Mouse (Mus musculus) liver, postnatal 0 days (tissue): ENCODE data around the gene Rab11fip4. TPM values are rescaled to one million over a fixed set of nuclear protein-coding genes. Genes with fewer than 3 reads are reported as not detected.
A peak's percentile ranks its signal among the peaks of the same experiment; 100 is the strongest.

Experiments
- ATAC-seq: fragments of 200-750 bp; cut with Nextera tagmentation; 2 replicates; pipeline ENCODE4 v1.8.0; 2017; ENCODE audit warnings: mild to moderate bottlenecking, moderate library complexity
- DNase-seq: peaks from one replicate; pipeline ENCODE4 v3.0.0-alpha.2; 2016
- H3K27ac ChIP-seq: fragments of 300-500 bp; sonication (generic); 2 replicates; pipeline ENCODE4 v1.5.1; 2014; ENCODE audit warnings: antibody characterized with exemption, moderate library complexity, mild to moderate bottlenecking, low read depth
- H3K27me3 ChIP-seq: fragments of 300-500 bp; sonication (generic); 2 replicates; pipeline ENCODE4 v1.6.1; 2014; ENCODE audit warnings: low read length, control low read depth, mixed read lengths; ENCODE audit not compliant: insufficient read depth
- H3K36me3 ChIP-seq: fragments of 300-500 bp; sonication (generic); replicated peaks from 2 replicates; pipeline ENCODE4 v1.6.1; 2014; ENCODE audit warnings: mild to moderate bottlenecking, control low read depth, low read length, moderate library complexity, mixed read lengths; ENCODE audit not compliant: insufficient read depth
- H3K4me1 ChIP-seq: fragments of 300-500 bp; sonication (generic); 2 replicates; pipeline ENCODE4 v1.6.1; 2014; ENCODE audit warnings: antibody characterized with exemption, mild to moderate bottlenecking, control low read depth; ENCODE audit not compliant: insufficient read depth
- H3K4me2 ChIP-seq: fragments of 300-500 bp; sonication (generic); 2 replicates; pipeline ENCODE4 v1.6.1; 2014; ENCODE audit warnings: low read depth, mild to moderate bottlenecking, low read length, moderate library complexity, mixed read lengths
- H3K4me3 ChIP-seq: fragments of 300-500 bp; sonication (generic); 2 replicates; pipeline ENCODE4 v1.5.1; 2014; ENCODE audit warnings: low read depth, low read length
- H3K9ac ChIP-seq: fragments of 300-500 bp; sonication (generic); replicated peaks from 2 replicates; pipeline ENCODE4 v1.6.1; 2014; ENCODE audit warnings: mild to moderate bottlenecking, moderate library complexity
- H3K9me3 ChIP-seq: fragments of 300-500 bp; sonication (generic); 2 replicates; pipeline ENCODE4 v1.6.1; 2016; ENCODE audit warnings: mild to moderate bottlenecking, control low read depth, low read length, mixed read lengths
- CTCF ChIP-seq: sonication (generic); IDR thresholded peaks from 2 replicates; pipeline ENCODE4 v1.5.1; 2016; ENCODE audit warnings: antibody characterized with exemption, low read depth
- EP300 ChIP-seq: IDR thresholded peaks from 2 replicates; pipeline ENCODE4 v1.6.1; 2016; ENCODE audit warnings: antibody characterized with exemption, low read depth, mild to moderate bottlenecking
- WGBS: fragments of 180-500 bp; shearing (Covaris S2); extraction: QIAGEN DNeasy Blood & Tissue Kit; methylation state at CpG from one replicate; pipeline ENCODE4 v1.1.7; 2014; ENCODE audit not compliant: insufficient replicate concordance; 5-methylcytosine and 5-hydroxymethylcytosine counted together
- polyA plus RNA-seq: library from polyadenylated mRNA; unstranded; fragments of >200 nt; fragmentation: Nextera tagmentation; extraction: Ambion mirVana; gene quantifications from 2 replicates; pipeline ENCODE4 v1.2.1, GENCODE M21; 2015

The Rab11fip4 gene
- polyA plus RNA-seq, 1 experiment from 2014 or later: 1.1 TPM

DNA sequence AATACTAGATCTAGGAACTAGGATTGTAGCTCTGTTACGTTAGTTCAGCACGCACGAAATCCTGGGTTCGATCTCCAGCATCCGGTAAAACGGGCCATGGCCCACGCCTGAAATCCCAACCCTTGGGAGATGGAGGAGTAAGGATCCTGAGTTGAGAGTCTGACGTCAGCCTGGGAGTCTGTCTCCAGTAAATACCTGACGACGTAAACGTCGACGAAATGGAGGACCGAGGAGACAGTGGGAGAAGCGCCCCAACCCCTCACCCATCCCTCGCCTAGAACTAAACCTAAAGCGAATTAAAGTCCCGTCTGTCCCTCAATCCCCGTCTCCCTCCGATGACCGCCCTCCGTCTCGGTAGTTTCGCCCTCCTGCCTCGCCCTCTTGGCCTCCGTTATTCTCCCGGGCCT, 112.9 kb downstream of the Rab11fip4 start:
- Histone ChIP-seq H3K36me3 (peaks cover 3% of the 10 kb centered on the region; the same call in 1 of the 2 replicates), H3K4me3 (peak overlapping the region; percentile 80)
- under 1% methylated on average over 27 of the region's 27 CpGs for WGBS

DNA sequence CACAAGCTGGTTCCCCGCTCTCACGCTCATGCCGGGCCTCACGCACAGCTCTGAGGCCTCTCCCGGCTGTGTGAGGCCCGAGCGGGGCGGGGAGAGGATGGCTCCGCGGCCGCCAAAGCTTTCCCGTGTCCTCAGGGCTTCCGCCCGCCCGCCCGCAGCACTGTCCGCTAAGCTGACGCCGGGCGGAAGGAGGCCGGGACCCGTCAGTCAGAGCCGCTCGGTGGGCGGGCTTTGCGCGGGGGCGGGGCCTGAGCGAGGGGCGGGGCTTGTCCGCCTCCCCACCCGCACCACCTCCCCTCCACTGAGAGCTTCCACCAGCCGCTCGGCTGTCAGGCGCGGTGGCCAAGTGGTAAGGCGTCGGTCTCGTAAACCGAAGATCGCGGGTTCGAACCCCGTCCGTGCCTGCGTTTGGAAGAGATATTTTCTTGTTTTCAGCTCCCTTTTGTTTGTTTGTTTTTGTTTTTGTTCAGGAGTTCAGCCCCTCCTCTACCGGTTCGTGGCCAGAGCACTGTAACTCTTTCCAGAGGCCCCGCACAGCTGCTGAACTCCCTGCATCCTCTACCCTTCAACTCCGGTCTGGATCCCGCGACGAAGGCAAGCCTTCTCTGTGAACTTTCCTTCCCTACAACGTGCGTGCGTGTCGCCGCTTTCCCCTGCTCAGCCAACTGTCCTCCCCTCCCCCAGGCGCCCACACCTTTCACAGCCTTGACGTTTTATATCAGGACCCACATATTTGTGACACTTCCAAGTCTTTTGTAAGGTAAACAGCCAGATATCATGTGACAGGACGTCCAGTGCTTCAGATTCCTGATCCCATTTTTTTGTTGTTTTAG, 113.5 kb downstream of the Rab11fip4 start:
- H3K9me3 ChIP-seq: no peaks in the 10 kb centered on the region
- WGBS: 1% methylated on average over 46 of the region's 61 CpGs
- peak; percentile 94 for ATAC-seq

More for the DNA sequence above, 112.9 kb downstream of the Rab11fip4 start:
- no peaks in the 10 kb centered on the region for H3K9me3 ChIP-seq
- H3K4me2 ChIP-seq: peak overlapping the region; percentile 80
- H3K9ac ChIP-seq: peak overlapping the region; percentile 89
- no peaks in the 10 kb centered on the region; the same call in 1 of the 2 replicates for H3K27me3 ChIP-seq
- DNase-seq (no peak), ATAC-seq (peak; percentile 51)
- TF ChIP-seq EP300: no peak
- no peak for TF ChIP-seq CTCF
- peaks cover 17% of the 10 kb centered on the region for H3K4me1 ChIP-seq
- peak overlapping the region; percentile 97 for H3K27ac ChIP-seq

DNA sequence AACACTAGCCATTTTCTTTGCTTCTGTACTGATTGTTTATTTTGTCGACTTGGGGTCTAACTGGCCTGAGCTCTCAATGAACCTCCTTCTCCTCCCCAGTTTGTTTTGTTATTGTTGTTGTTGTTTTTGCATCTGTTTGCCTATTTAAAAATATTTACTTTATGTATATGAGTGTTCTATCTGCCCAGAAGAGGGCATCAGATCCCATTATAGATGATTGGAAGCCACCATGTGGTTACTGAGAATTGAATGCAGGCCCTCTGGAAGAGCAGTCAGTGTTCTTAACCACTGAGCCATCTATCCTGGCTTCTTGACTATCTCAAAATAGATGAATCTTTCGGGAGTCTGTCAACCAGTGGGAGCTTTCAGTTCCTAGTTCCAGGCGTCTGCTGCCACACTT, 116.1 kb downstream of the Rab11fip4 start:
- Histone ChIP-seq H3K27me3 (peaks cover 17% of the 10 kb centered on the region), H3K27ac (no peak overlapping the region), H3K9me3 (no peaks in the 10 kb centered on the region), H3K36me3 (no peaks in the 10 kb centered on the region), H3K9ac (no peak overlapping the region), H3K4me3 (no peak overlapping the region), H3K4me2 (no peak overlapping the region), H3K4me1 (peaks cover 26% of the 10 kb centered on the region)
- ATAC-seq (no peak), DNase-seq (no peak)
- TF ChIP-seq CTCF (0 out of 2 replicates have a peak, but pooled peaks have one; percentile 12), EP300 (no peak)
- 72% methylated on average over 3 of the region's 3 CpGs for WGBS

More for the DNA sequence above, 113.5 kb downstream of the Rab11fip4 start:
- Histone ChIP-seq H3K27ac (peak overlapping the region; percentile 97), H3K36me3 (peaks cover 3% of the 10 kb centered on the region; the same call in 1 of the 2 replicates), H3K4me1 (peaks cover 17% of the 10 kb centered on the region), H3K4me2 (peak overlapping the region; percentile 80), H3K4me3 (peak overlapping the region; percentile 80), H3K9ac (peak overlapping the region; percentile 89), H3K27me3 (peaks cover under 1% of the 10 kb centered on the region; the same call in 1 of the 2 replicates)
- DNase-seq: peak; percentile 98
- TF ChIP-seq EP300: no peak
- TF ChIP-seq CTCF: 0 out of 2 replicates have a peak, but pooled peaks have one; percentile 1

DNA sequence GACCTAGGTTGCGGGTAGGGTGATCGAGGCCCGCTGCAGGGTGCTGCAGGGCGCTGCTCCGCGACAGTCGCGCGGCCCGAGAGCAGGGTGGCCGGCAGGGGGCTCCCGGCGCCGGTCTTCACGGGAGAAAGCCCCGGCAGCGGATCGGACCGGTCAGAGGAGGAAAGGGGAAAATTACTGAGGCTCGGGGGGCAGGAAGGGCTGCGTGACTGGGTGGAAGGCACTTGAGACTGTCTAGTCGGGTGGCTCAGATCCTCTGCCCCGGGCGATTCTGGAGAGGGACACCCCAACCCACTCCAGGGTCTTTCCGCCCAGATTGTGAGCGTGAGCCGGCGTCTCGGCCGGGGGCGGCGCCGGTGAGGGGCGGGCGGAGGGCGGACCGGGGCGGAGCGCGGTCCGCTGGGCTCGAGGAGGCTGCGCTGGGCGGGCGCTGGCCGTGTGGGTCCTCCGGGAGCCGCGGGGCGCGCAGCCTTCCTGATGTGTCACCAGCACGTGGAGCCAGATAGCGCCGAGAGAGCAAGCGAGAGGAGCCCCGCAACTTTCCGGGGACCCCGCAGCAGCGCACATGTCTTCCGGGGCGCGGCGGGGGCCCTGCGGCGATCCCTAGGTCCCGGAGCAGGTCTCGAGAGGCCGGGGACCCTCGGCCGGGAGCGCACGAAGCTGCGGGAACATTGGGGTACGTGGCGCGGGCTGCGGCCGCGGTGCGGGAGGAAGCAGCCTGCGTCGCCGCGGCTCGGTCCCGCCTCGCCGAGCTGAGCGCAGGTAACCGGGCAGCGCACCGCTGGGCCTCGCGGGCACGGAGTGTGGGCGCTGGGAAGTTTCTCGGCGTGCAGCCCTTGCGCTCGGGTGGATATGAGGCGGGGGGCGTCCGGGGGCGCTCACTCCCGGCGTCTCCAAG, 120.1 kb downstream of the Rab11fip4 start:
- peaks cover 27% of the 10 kb centered on the region for H3K4me1 ChIP-seq

DNA sequence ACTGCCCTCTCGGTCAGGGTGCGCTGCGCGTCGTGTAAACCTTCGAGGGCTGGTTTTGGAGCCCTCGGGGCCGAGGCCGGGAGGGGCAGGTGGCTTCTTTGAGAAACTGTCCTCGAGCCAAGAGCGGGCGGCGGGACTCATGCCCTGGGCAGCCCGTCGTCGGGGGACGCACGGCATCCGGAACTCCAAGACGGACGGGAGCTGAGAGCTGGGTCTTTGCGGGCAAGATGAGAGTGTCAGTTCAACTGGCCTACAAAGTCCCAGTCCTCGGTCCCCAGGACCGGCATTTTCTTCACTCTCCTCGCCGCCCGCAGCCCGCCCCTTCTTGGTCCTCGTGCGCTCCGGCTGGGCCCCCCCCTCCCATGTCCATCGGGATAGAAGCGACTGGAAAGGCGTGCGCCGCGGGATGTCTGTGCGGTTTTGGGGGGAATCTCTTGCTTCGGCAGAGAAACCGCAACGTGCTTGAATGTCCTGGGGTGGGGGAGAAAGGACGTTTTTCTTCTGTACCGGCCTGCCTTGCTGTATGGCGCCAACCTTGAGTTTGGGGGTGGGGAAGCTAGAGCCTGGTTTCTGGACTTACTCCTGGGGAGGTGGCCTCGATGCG, 120.9 kb downstream of the Rab11fip4 start:
- no peaks in the 10 kb centered on the region for H3K36me3 ChIP-seq
- WGBS: 2% methylated on average over 46 of the region's 46 CpGs
- H3K9me3 ChIP-seq: no peaks in the 10 kb centered on the region
- H3K27me3 ChIP-seq: peaks cover 22% of the 10 kb centered on the region
- ATAC-seq: 0 out of 2 replicates have a peak, but pooled peaks have one; percentile 5
- peak overlapping the region; percentile 59 for H3K4me3 ChIP-seq
- 0 out of 2 replicates have a peak overlapping the region, but pooled peaks have one; percentile 34 for H3K27ac ChIP-seq
- TF ChIP-seq CTCF (no peak), EP300 (no peak)
- peak overlapping the region; percentile 64 for H3K9ac ChIP-seq
- peaks cover 27% of the 10 kb centered on the region for H3K4me1 ChIP-seq
- peak overlapping the region; percentile 94 for H3K4me2 ChIP-seq
- peak; percentile 44 for DNase-seq

More for the DNA sequence above, 120.1 kb downstream of the Rab11fip4 start:
- TF ChIP-seq CTCF (peak; percentile 87), EP300 (no peak)
- Histone ChIP-seq H3K27ac (peak overlapping the region; percentile 34; the same call in 1 of the 2 replicates), H3K36me3 (no peaks in the 10 kb centered on the region), H3K4me3 (peak overlapping the region; percentile 59), H3K4me2 (peak overlapping the region; percentile 94), H3K9ac (peak overlapping the region; percentile 64), H3K9me3 (no peaks in the 10 kb centered on the region), H3K27me3 (peaks cover 22% of the 10 kb centered on the region)
- WGBS: under 1% methylated on average over 88 of the region's 106 CpGs
- DNase-seq (peak; percentile 87), ATAC-seq (peak; percentile 91)
